Mouse (Mus musculus) CH12F3 (cell line): ENCODE results near the gene Dlk1.
"Not testable (repeated sequence)": the region's sequence is repeated elsewhere in the genome, so short reads cannot be mapped to it uniquely, and the experiment has no call there.

Experiments
- in situ Hi-C: fragments of 300-500 bp; cut with MboI; formaldehyde crosslinking; loops from 2 replicates; pipeline ENCODE4 v1.14.3; 2020; ENCODE audit warnings: low sequenced_read_pairs

The Dlk1 gene

GRCm38 (mm10) chr12:109473575-109473976, 21.0 kb downstream of the Dlk1 start:
- in situ Hi-C loops = no loop called here

GRCm38 (mm10) chr12:109474187-109474606, 21.6 kb downstream of the Dlk1 start:
- in situ Hi-C loops = no loop called here

- in situ Hi-C loops = no loop called here
Measured at GRCm38 (mm10) chr12:109475501-109475900, 22.9 kb downstream of the Dlk1 start.

- in situ Hi-C loops = not testable (repeated sequence)
Measured at GRCm38 (mm10) chr12:109486525-109486924, 33.9 kb downstream of the Dlk1 start.

- in situ Hi-C loops = no loop called here
Measured at GRCm38 (mm10) chr12:109491701-109492100, 39.1 kb downstream of the Dlk1 start.

- in situ Hi-C loops = no loop called here
Measured at GRCm38 (mm10) chr12:109493381-109493780, 40.8 kb downstream of the Dlk1 start.

GRCm38 (mm10) chr12:109495016-109495644, 42.5 kb downstream of the Dlk1 start:
- in situ Hi-C loops = no loop called here

- in situ Hi-C loops = no loop called here
Measured at GRCm38 (mm10) chr12:109496397-109496796, 43.8 kb downstream of the Dlk1 start.

- in situ Hi-C loops = no loop called here
Measured at GRCm38 (mm10) chr12:109500992-109501391, 48.4 kb downstream of the Dlk1 start.

- in situ Hi-C loops = no loop called here
Measured at GRCm38 (mm10) chr12:109502360-109503040, 49.9 kb downstream of the Dlk1 start.

GRCm38 (mm10) chr12:109507693-109508092, 55.1 kb downstream of the Dlk1 start:
- in situ Hi-C loops = no loop called here

GRCm38 (mm10) chr12:109508495-109509454, 56.2 kb downstream of the Dlk1 start:
- in situ Hi-C loops = no loop called here

- in situ Hi-C loops = no loop called here
Measured at GRCm38 (mm10) chr12:109509531-109510137, 57.0 kb downstream of the Dlk1 start.

GRCm38 (mm10) chr12:109510247-109510646, 57.6 kb downstream of the Dlk1 start:
- in situ Hi-C loops = no loop called here

- in situ Hi-C loops = no loop called here
Measured at GRCm38 (mm10) chr12:109511456-109511855, 58.8 kb downstream of the Dlk1 start.

- in situ Hi-C loops = no loop called here
Measured at GRCm38 (mm10) chr12:109512151-109512907, 59.7 kb downstream of the Dlk1 start.
